In the genomic region with DNA sequence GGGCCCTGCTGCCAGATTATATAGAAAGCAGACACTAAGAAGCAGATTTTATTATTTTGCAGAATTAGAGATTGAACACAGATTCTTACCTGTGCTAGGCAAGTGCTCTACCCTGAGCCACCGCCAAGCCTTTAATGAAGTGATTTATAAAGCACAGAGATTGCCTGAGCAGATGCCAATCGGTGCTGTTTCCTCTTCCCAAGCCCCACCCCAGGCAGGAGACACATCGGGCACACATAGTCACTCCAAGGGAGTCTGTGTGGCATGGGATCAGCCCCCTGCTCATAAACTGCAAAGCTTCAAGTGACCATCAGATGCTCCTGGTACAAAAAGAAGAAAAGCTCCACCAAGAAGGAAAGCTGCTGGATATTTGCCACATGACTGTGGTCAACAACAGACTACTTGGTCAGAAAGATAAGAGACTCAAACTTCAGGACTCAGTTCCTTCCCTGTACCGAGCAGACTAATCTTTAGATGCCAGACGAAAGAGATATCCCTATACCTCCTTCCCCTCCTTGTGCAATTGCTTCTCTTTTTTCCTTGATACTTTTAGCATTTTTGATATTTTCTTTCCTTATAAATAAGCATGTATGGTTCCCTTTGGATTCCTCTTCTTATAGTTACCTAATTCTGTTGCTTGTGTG, we compare ENCODE assay signal across 37 mouse cellular contexts. TPM values are rescaled to one million over a fixed set of nuclear protein-coding genes. Genes with fewer than 3 reads are reported as not detected.
DNase-seq lines count a peak whose midpoint lies in the region; ATAC-seq and TF ChIP-seq lines count a peak whose summit lies in the region.
"Had no signal": no experiment of that assay in that cellular context is flagged by ENCODE, and none has a peak within 500 bp of the region (broad histone marks: within the 10 kb centered on the region; RNA-seq: fewer than 3 reads in every experiment).

No protein-coding gene starts in this region.

- no peak for TF ChIP-seq POLR2A in liver, adult 2 months (IDR thresholded peaks at IDR 0.05; ENCODE audit: extremely low read depth, insufficient read depth, low read length)

- no peak overlapping the region for H3K9ac ChIP-seq in liver, adult 2 months (ENCODE audit: low read depth, low read length)
- no peak overlapping the region for H3K9ac ChIP-seq in liver, embryonic 12.5 days
- H3K9ac ChIP-seq: embryonic facial prominence, embryonic 15.5 days; hindbrain, embryonic 13.5 days; limb, embryonic 15.5 days; lung, embryonic 14.5 days had no signal

- H3K36me3 ChIP-seq in liver, adult 2 months (ENCODE audit: control insufficient read depth, insufficient read depth, low read length): peaks cover 4% of the 10 kb centered on the region
- no peaks in the 10 kb centered on the region for H3K36me3 ChIP-seq in liver, embryonic 12.5 days
- H3K36me3 ChIP-seq: embryonic facial prominence, embryonic 10.5 days; embryonic facial prominence, embryonic 15.5 days; hindbrain, embryonic 13.5 days; limb, embryonic 10.5 days; limb, embryonic 15.5 days had no signal

- no peaks in the 10 kb centered on the region for H3K27me3 ChIP-seq in liver, adult 2 months (ENCODE audit: control insufficient read depth, insufficient read depth, low read length)
- H3K27me3 ChIP-seq in liver, embryonic 12.5 days (replicated peaks): no peaks in the 10 kb centered on the region
- H3K27me3 ChIP-seq: embryonic facial prominence, embryonic 15.5 days; hindbrain, embryonic 13.5 days; limb, embryonic 15.5 days had no signal

- 67% methylated on average over 5 of the region's 5 CpGs for WGBS in liver, adult 2 months
- WGBS in liver, embryonic 12.5 days (ENCODE audit: insufficient replicate concordance): 19% methylated on average over 5 of the region's 5 CpGs

- no peak overlapping the region for H3K4me2 ChIP-seq in liver, embryonic 12.5 days
- H3K4me2 ChIP-seq: embryonic facial prominence, embryonic 15.5 days; hindbrain, embryonic 13.5 days; limb, embryonic 15.5 days; lung, embryonic 14.5 days had no signal

- no peaks in the 10 kb centered on the region for H3K9me3 ChIP-seq in liver, embryonic 12.5 days (replicated peaks)
- H3K9me3 ChIP-seq: embryonic facial prominence, embryonic 10.5 days; embryonic facial prominence, embryonic 15.5 days; hindbrain, embryonic 13.5 days; limb, embryonic 10.5 days; limb, embryonic 15.5 days had no signal

- no peak overlapping the region for H3K27ac ChIP-seq in liver, adult 2 months (replicated peaks; ENCODE audit: insufficient read depth, low read depth, low read length)
- H3K27ac ChIP-seq in liver, embryonic 12.5 days: no peak overlapping the region
- H3K27ac ChIP-seq: embryonic facial prominence, embryonic 10.5 days; embryonic facial prominence, embryonic 15.5 days; gastrocnemius, adult 2 months; hindbrain, embryonic 13.5 days; limb, embryonic 10.5 days; limb, embryonic 15.5 days had no signal

- no peak for TF ChIP-seq CTCF in liver, adult 2 months (IDR thresholded peaks at IDR 0.05; ENCODE audit: low read depth, low read length)

- peaks cover 3% of the 10 kb centered on the region; the same call in 1 of the 2 replicates for H3K79me2 ChIP-seq in liver, adult 2 months (ENCODE audit: control insufficient read depth, insufficient read depth, low read length)

- no peak overlapping the region for H3K4me3 ChIP-seq in liver, adult 2 months (ENCODE audit: insufficient read depth, low read depth, low read length)
- no peak overlapping the region for H3K4me3 ChIP-seq in liver, embryonic 12.5 days
- H3K4me3 ChIP-seq: embryonic facial prominence, embryonic 10.5 days; embryonic facial prominence, embryonic 15.5 days; gastrocnemius, adult 2 months; hindbrain, embryonic 13.5 days; limb, embryonic 10.5 days; limb, embryonic 15.5 days had no signal

- peak; percentile 59; the same call in 1 of the 2 replicates for ATAC-seq in liver, embryonic 12.5 days
- ATAC-seq in megakaryocyte-erythroid progenitor cell, adult 5-6 weeks (replicated peaks; ENCODE audit: low FRiP score, low TSS enrichment, poor library complexity, severe bottlenecking): peak; percentile 91
- ATAC-seq: activated CD4-positive, CD25-positive, alpha-beta regulatory T cell, adult 4 months; forebrain, embryonic 14.5 days; intestine, embryonic 16.5 days had no signal

- peaks cover 14% of the 10 kb centered on the region for H3K4me1 ChIP-seq in liver, adult 2 months (ENCODE audit: control insufficient read depth, insufficient read depth, low read length)
- H3K4me1 ChIP-seq in liver, embryonic 12.5 days: 0 out of 2 replicates have a peak, but pooled peaks cover 4% of the 10 kb centered on the region
- H3K4me1 ChIP-seq: embryonic facial prominence, embryonic 10.5 days; embryonic facial prominence, embryonic 15.5 days; hindbrain, embryonic 13.5 days; limb, embryonic 10.5 days; limb, embryonic 15.5 days had no signal

- intact Hi-C loops in heart, postnatal 14 days (cut with DNase I): no loop called here

- DNase-seq in liver, adult 2 months (ENCODE audit: extremely low read depth, low read depth, low spot score): peak; percentile 56
- no peak for DNase-seq in liver
- DNase-seq in c-Kit-positive CD71-positive TER-119-negative erythroid progenitor cells, embryonic 14.5 days (ENCODE audit: low read depth): peak; percentile 7
- no peak for DNase-seq in heart, postnatal 14 days
- DNase-seq in embryo, embryonic 10.5 days (ENCODE audit: low spot score): no peak
- no peak for DNase-seq in cerebellum, adult 11-12 months
- DNase-seq: adrenal gland, adult 8-10 months; cerebellum, adult 11 months; cerebellum, adult 9-11 months; gastrocnemius, adult 2 months; kidney, adult 8-10 months; kidney, postnatal 10 days; layer of hippocampus, adult 9-11 months; lung, embryonic 14.5 days; lung, postnatal 14 days; midbrain, embryonic 14.5 days had no signal

RNA-seq across cellular contexts. Expression of gene Gm4756, which starts 26.5 kb away (rescaled TPM):
- total RNA-seq in liver, adult 2 months (2014; rRNA removed): 72.0 and 103 TPM in 2 replicates
- 117 and 146 TPM in 2 replicates for polyA plus RNA-seq in liver, adult 2 months (2012; rRNA removed)
- not detected in 2 replicates for polyA plus RNA-seq in liver, embryonic 12.5 days (2016; fragmentation: Nextera tagmentation; extraction: Ambion mirVana)
- not detected in 2 replicates for total RNA-seq in megakaryocyte-erythroid progenitor cell, adult 5-6 weeks (2014; fragmentation: Nextera tagmentation)
- not detected in 2 replicates for total RNA-seq in megakaryocyte-erythroid progenitor cell, adult 5-6 weeks (2017)
- total RNA-seq in heart, postnatal 14 days (2021): not detected
- total RNA-seq: adrenal gland, adult 8-10 months; adrenal gland, postnatal 4 days; gastrocnemius, adult 2 months; gastrocnemius, postnatal 4 days; heart, postnatal 25 days; left cerebral cortex, postnatal 10 days; monocyte, adult 5-6 weeks had no signal
- polyA plus RNA-seq: activated CD4-positive, CD25-positive, alpha-beta regulatory T cell, adult 4 months; cortical plate, adult 2 months; embryonic facial prominence, embryonic 10.5 days; embryonic facial prominence, embryonic 15.5 days; forebrain, embryonic 14.5 days; frontal cortex, adult 2 months; heart, embryonic 14.5 days; hindbrain, embryonic 13.5 days; intestine, embryonic 16.5 days; large intestine, adult 2 months; limb, embryonic 10.5 days; limb, embryonic 15.5 days; lung, embryonic 14.5 days; midbrain, embryonic 14.5 days; neural tube, embryonic 14.5 days; thymus, postnatal 0 days had no signal

RNA-seq across cellular contexts. Expression of gene Dhrs7, which starts 41.7 kb away (rescaled TPM):
- total RNA-seq in liver, adult 2 months (2014; rRNA removed): 58.5 and 70.3 TPM in 2 replicates
- polyA plus RNA-seq in liver, adult 2 months (2012; rRNA removed): 37.2 and 41.8 TPM in 2 replicates
- 10.3 and 11.0 TPM in 2 replicates for polyA plus RNA-seq in liver, embryonic 12.5 days (2016; fragmentation: Nextera tagmentation; extraction: Ambion mirVana)
- 1.4 and 1.6 TPM in 2 replicates for total RNA-seq in megakaryocyte-erythroid progenitor cell, adult 5-6 weeks (2014; fragmentation: Nextera tagmentation)
- total RNA-seq in megakaryocyte-erythroid progenitor cell, adult 5-6 weeks (2017): 3.1 and 10.7 TPM in 2 replicates
- total RNA-seq in heart, postnatal 14 days (2021): 100 to 1,000 TPM in 1 of 2 experiments, 10 to 100 TPM in 1; 94.6 to 114 TPM

Comparison
In these comparisons a context has a peak if more than half of its experiments do, and no peak if none do; other contexts are left out.
1. DNase-seq: peak in liver, adult 2 months (single experiment) and c-Kit-positive CD71-positive TER-119-negative erythroid progenitor cells, embryonic 14.5 days (single experiment); none in liver (single experiment), heart, postnatal 14 days (0 of 2), embryo, embryonic 10.5 days (single experiment) and cerebellum, adult 11-12 months (single experiment).
2. RNA of gene Gm4756, which starts 26.5 kb away (total RNA-seq): 72.0 to 103 TPM in liver, adult 2 months; not detected in heart, postnatal 14 days and not detected in megakaryocyte-erythroid progenitor cell, adult 5-6 weeks; every median in the first group is over 10 times any median in the second.